Mouse (Mus musculus): Measurements from ENCODE around the gene Apoc4.
A peak's percentile ranks its signal among the peaks of the same experiment; 100 is the strongest.

GRCm38 (mm10) chr7:19666750-19667149 lies 14.5 kb downstream of the Apoc4 start:
- TF ChIP-seq CTCF (IDR thresholded peaks at IDR 0.05; ENCODE audit: low read depth, low read length) (peak; percentile 49; the same call in 1 of the 2 replicates), POLR2A (IDR thresholded peaks at IDR 0.05; ENCODE audit: extremely low read depth, insufficient read depth, low read length) (no peak)
